Mouse (Mus musculus): ENCODE measurements around the gene Ptgs1.
"Not testable (repeated sequence)": the region's sequence is repeated elsewhere in the genome, so short reads cannot be mapped to it uniquely, and the experiment has no call there.

The Ptgs1 gene

GRCm38 (mm10) chr2:36230366-36230765 is at the start of gene Ptgs1:
Ptgs1 (plus strand) TSS chr2:36230426.
- peak; percentile 15 for DNase-seq

DNA sequence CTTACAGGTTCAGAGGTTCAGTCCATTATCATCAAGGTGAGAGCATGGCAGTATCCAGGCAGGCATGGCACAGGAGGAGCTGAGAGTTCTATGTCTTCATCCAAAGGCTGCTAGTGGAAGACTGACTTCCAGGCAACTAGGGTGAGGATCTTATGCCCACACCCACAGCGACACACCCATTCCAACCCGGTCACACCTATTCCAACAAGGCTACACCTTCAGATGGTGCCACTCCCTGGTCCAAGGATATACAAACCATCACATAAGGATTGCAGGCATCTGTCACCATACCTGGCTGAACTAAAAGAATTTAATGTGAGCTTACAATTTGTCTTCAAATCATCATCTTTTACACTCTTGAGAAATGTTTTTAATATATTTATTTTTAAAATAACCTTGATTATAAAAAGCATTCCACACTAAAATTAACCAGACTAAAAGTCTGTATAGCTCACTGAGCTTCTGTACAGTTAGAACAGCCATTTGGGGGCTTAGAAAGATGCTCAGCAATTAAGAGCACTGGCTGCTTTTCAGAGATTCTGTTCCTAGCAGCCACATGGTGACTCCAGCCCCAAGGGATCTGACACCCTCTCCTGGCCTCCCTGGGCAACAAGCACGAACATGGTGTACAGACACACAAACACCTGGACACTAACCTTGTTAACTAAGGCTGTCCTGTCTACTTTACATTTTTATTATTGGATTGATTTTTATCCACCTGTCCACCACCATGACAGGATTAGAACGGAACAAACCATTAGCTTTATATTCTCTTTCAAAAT is 48.4 kb upstream of the Ptgs1 start:
- not testable (repeated sequence) for DNase-seq

DNA sequence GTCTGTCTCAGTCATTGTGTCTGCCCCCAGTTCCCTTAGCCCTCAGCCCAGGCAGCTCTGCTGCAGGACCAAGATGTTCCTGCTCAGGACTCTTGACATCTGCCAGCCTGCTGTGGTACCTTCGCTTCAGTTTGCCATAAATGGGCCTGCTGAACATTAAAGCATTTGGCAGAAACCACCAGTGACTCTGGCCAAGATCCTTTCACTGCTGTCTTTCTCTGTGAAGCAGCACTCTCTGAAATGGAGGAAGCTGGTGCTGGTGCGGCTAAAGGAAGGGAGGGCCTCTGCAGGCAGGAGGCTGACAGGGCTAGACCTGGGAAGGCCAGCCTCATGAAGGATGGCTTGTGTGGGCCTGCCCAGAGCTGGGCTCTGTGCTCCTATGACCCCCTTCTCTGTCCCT is 46.9 kb upstream of the Ptgs1 start:
- no peak for DNase-seq

- DNase-seq, result no peak
Observed at GRCm38 (mm10) chr2:36184192-36184591, 46.0 kb upstream of the Ptgs1 start.

DNA sequence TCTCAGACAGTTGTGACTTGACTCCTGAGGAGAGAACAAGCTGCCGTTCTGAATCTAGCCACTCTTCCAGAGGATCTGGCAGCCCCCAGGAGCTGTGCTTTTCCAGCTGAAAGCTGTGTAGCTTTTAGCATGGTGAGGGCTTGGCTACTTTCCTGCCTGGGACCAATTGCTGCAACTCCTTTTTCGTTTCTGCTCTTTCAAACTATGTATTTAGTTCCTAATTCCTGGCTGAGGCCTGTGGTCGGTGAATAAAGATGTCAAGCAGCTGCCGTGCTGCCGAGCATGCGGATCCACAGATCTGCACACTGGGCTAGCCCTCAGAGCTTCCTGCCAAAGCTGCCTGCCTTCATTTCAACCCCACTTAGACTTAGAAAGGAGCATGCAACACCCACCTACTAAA is 45.4 kb upstream of the Ptgs1 start:
- DNase-seq, result no peak

GRCm38 (mm10) chr2:36189200-36189599 is 41.0 kb upstream of the Ptgs1 start:
- DNase-seq, result not testable (repeated sequence)

DNA sequence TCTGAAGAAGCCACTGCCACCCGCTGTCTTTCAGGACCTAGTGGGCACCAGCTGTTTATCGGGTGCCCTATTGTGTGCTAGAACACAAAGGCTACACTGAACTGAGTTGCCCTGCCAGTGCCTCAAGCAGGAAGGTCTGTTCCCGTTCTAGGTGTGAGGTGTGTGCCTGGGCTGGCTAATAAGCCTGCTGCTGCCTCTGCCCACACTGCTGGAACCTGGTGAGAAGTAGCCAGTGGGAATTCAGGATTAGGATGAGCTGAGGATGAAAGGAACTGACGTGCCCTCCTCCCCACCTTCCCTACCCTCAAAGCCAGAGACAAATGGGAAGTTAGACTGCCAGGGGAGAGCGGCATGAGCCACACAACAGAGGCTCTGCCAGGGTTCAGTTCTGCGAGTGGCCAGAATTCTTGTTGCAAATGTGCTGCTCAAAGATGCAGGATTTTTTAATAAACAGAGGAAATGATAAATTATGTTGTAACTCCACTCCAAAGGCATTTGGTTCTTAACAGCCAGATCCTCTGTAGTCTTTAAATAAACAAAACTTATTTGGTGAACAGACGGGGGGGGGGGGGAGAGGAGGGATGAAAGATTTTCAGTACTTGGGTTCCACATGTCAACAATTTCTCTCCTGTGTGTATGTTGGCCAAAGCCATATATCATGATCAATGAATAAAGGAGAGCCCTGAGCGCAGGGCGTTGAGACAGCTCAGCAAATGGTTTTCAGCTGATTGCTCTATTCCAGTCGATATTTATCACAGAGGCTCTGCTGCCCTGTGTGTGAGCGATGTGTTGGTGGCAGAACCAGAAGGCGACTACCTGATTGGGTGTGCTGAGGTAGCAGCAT is 38.9 kb upstream of the Ptgs1 start:
- no peak for DNase-seq

- DNase-seq, result no peak
Observed at GRCm38 (mm10) chr2:36197021-36197420, 33.2 kb upstream of the Ptgs1 start.

DNA sequence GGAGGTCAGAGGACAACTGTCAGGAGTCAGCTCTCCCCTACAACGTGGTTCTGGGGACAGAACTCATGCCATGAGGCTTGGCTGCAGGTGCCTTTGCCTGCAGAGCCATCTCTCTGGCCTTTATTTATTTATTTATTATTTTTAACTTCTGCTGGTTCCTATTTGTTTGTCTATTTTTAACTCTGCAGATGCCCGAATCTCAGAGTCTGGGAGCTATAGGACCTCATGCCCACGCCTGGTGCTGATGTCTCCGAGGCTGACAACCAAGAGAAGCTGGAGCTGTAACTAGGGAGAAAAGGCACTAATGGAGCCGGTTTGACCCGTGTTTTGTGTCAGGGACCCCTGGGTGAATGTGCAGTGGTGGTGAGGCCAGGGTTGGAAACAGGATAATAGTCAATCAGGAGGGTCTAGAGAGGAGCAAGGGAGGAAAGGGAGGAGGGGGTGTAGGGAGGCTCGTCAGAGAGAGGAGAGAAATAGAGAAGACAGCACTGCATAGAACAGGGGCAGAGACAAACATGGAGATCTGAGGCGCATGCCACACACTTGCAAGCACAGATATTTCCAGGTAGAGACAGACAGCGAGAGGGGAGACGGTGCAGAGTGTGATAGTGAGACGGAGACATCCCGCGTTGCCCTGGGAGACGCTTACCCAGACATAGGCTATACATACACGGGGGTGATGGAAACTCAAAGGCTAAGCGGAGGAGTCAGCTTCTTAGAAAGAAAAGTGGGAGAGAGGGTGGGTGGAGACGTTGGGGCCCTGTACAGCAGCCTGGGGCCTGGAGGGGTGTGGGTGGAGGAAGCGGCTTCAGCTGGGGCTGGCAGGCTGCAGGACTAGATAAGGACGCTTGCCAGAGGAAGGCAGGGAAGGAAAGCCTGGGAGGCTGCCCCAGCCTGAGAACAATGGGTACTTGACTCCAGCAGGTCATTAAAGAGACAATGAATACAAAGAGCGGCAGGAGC is 32.0 kb upstream of the Ptgs1 start:
- DNase-seq, result no peak

DNA sequence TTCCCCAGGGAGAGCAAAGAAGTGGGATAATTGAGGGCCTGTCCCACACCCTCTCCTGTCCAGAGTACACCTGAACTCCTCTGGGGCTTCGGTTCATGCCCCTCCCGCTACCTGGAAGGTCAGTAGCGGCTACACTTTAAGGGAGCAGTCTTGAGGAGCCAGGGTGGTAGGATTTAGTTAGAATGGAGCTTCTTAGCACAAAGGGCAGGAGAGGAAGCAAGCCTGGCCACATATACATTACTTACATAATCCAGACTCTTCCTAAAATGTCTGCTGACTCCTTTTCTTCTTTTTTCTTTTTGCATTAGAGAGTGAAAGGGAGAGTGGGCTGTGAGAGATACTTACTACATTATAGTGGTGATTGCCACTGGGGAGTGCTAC is 31.4 kb upstream of the Ptgs1 start:
- no peak for DNase-seq

DNA sequence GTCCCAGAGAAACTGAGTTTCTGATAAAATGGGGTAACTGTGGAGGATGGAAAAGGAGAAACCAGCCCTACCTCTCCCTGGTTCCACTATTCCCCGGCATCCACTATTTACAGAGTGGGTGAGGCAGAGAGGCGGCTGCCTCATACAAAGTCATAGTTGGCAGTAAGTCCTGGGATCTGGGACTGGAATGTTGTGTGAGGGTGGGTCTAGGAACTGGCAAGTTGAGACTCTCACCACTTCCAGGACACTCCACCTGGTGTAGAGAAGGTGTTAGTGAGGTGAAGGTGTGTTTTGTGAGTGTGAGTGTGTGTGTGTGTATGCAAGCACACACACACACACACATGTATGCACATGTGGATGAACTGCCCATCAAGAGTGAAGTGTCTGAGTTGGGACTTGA is 29.4 kb upstream of the Ptgs1 start:
- no peak for DNase-seq

GRCm38 (mm10) chr2:36201756-36202610 is 28.2 kb upstream of the Ptgs1 start:
- DNase-seq, result no peak

DNA sequence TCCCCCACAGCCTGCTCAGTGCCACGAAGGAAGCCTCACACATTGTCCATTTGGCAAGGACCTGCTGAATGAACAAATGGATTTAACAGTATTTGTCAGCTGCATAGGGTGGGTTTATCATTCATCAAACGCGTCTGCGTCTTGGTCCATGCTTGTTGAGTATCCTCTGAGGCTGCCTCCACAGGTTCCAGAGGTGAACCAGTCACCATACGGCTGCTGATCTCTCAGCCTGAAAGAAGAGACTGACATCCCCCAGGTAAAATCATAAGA is 27.7 kb upstream of the Ptgs1 start:
- DNase-seq, result no peak

GRCm38 (mm10) chr2:36203011-36203825 is 27.0 kb upstream of the Ptgs1 start:
- DNase-seq, result peak; percentile 52

DNA sequence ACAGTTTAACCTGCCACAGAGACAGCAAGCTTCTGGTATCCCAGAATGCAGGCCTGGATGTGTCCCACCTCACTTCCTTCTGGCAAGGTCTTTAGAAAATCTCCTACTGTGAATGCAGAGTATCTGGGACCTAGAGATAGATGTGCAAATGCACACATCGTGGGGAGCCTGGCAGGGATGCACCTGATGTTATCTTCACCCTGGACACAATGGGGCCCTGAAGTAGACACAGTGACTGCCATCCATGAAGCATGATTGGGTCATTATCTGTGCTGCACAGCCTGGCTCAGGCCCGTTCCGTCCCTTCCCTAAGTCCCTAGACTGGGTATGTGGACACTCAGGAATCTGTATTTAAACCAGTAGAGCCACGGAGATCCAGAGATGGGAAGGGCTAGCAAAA is 25.6 kb upstream of the Ptgs1 start:
- no peak for DNase-seq

DNA sequence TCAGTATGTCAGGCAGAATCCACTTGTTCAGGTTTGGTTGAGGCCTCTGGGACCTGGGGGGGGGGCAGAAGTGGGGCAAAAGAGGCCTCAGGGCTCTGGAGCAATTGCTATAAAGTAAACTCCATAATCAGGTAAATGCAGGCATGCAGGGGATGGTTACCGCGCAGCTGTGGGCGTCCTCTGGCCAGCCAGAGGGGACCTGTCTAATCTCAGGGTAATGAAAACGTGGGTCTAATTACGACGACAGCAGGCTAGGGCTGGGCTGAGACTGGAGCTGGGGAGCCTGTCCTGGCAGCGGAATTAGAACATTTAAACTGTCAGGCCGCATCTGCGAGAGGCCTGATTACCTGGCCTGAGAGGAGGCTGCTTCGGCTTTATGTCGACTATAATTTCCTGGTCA is 23.2 kb upstream of the Ptgs1 start:
- no peak for DNase-seq

DNA sequence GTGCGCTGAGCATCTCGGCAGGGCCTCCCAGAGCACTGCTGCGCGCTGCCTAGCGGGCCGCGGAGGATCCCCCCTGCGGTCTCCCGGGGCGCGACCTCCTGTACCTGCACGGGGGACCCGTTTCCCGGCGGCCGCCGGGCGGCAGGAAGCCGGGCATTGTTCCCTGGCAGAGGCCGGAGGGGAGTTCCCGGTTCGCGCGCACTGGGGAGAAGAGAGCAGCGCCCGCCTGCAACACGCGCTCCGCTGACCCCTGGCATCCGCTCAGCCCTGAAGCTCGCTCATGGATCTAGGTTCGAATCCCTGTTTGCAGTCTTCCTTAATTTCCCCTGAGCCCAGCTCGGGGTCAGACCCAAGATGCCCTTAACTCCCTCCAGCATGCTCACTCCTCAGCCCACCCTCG is 19.4 kb upstream of the Ptgs1 start:
- DNase-seq, result peak; percentile 30

- no peak for DNase-seq
Observed at GRCm38 (mm10) chr2:36211785-36212184, 18.4 kb upstream of the Ptgs1 start.

DNA sequence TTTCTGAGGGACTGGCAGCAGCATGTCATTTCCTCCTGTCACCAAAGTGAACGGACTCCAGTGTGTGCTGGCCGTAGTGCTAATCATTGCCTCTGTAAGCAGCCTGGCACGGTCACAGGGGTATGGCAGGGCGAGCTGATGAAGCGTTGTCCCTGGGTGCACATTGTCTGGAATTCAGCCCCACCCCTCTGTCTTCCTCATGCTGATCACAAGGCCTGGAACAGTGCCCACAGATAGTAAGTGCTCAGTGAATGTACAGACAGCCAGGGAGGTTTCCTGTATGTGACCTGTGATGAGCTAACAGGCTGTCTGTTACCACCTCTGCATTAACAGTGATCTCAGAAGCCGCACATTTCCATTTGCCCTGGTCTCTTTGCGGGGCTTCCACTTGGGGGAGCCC is 17.1 kb upstream of the Ptgs1 start:
- no peak for DNase-seq

- peak; percentile 86 for DNase-seq
Observed at GRCm38 (mm10) chr2:36214023-36214422, 16.2 kb upstream of the Ptgs1 start.

GRCm38 (mm10) chr2:36214425-36214824 is 15.8 kb upstream of the Ptgs1 start:
- no peak for DNase-seq

Measured in thymus, postnatal 4 days (tissue).